Mouse (Mus musculus) forebrain, embryonic 13.5 days (tissue): ENCODE measurements around the gene Hsdl1. TPM values are rescaled to one million over a fixed set of nuclear protein-coding genes. Genes with fewer than 3 reads are reported as not detected.
A peak's percentile ranks its signal among the peaks of the same experiment; 100 is the strongest.

ENCODE experiments used
- ATAC-seq: fragments of 200-750 bp; cut with Nextera tagmentation; 2 replicates; pipeline ENCODE4 v1.8.0; 2017
- H3K27ac ChIP-seq: fragments of 300-500 bp; sonication (generic); 2 replicates; pipeline ENCODE4 v1.5.1; 2015; ENCODE audit warnings: inconsistent platforms, mild to moderate bottlenecking, moderate library complexity
- H3K27me3 ChIP-seq: fragments of 300-500 bp; sonication (generic); 2 replicates; pipeline ENCODE4 v1.6.1; 2015; ENCODE audit warnings: mild to moderate bottlenecking, inconsistent platforms
- H3K36me3 ChIP-seq: fragments of 300-500 bp; sonication (generic); 2 replicates; pipeline ENCODE4 v1.6.1; 2015; ENCODE audit warnings: mild to moderate bottlenecking, inconsistent platforms; ENCODE audit not compliant: poor library complexity, severe bottlenecking
- H3K4me1 ChIP-seq: fragments of 300-500 bp; sonication (generic); 2 replicates; pipeline ENCODE4 v1.6.1; 2015; ENCODE audit warnings: inconsistent platforms
- H3K4me2 ChIP-seq: fragments of 300-500 bp; sonication (generic); 2 replicates; pipeline ENCODE4 v1.6.1; 2015; ENCODE audit warnings: inconsistent platforms, mild to moderate bottlenecking, moderate library complexity
- H3K4me3 ChIP-seq: fragments of 300-500 bp; sonication (generic); 2 replicates; pipeline ENCODE4 v1.5.1; 2015; ENCODE audit warnings: mild to moderate bottlenecking, inconsistent platforms
- H3K9ac ChIP-seq: fragments of 300-500 bp; sonication (generic); 2 replicates; pipeline ENCODE4 v1.6.1; 2015; ENCODE audit warnings: mild to moderate bottlenecking, inconsistent platforms
- H3K9me3 ChIP-seq: fragments of 300-500 bp; sonication (generic); replicated peaks from 2 replicates; pipeline ENCODE4 v1.6.1; 2016; ENCODE audit warnings: inconsistent platforms
- WGBS: fragments of 180-500 bp; shearing (Covaris S2); methylation state at CpG from one replicate; pipeline ENCODE4 v1.1.7; 2015; 5-methylcytosine and 5-hydroxymethylcytosine counted together
- polyA plus RNA-seq: library from polyadenylated mRNA; unstranded; fragments of >200 nt; fragmentation: Nextera tagmentation; extraction: Ambion mirVana; gene quantifications from 2 replicates; pipeline ENCODE4 v1.2.1, GENCODE M21; 2015

The Hsdl1 gene
- polyA plus RNA-seq, 1 experiment from 2014 or later = 109 TPM

DNA sequence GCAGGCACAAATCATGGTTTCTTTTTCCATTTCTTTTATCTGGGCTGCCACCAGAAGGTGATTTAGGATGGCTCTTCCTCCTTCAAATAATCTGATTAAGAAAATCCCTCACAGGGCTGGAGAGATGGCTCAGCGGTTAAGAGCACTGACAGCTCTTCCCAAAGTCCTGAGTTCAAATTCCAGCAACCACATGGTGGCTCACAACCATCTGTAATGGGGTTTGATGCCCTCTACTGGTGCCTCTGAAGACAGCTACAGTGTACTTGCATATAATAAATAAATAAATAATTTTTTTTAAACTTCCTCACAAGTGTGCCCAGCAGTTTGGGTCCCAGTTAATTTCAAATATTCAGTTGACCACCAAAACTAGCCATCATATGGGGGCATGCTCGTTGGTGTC, 31.2 kb upstream of the Hsdl1 start:
- ATAC-seq = no peak
- 84% methylated on average over 2 of the region's 2 CpGs for WGBS
- 0 out of 2 replicates have a peak, but pooled peaks cover 4% of the 10 kb centered on the region for H3K9me3 ChIP-seq

DNA sequence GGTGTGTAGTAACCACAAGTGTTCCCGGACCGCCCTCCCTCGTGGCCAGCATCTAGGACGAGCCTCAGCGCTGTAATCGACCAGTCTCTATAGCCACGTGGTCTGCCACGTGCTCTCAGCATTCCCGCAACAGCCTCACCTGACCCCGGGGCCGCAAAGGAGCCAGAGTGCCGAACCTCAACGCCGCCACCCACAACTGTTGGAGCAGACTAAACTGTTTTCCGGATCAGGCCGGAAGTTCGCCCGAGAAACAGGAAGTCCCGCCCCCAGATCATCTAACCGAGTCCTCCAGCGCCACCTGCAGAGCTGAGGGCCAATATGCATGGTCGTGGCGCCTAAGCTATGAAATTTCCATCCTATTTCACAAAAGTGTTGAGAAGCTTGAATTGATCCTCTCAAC, 30.0 kb upstream of the Hsdl1 start, which contains the start of gene Taf1c:
TSS of gene Taf1c (minus strand) at position 227 of the 400 bp plus-strand sequence.
- Histone ChIP-seq H3K9ac (peak within 1 kb of the TSS; percentile 85), H3K4me3 (peak within 1 kb of the TSS; percentile 67), H3K9me3 (0 out of 2 replicates have a peak, but pooled peaks cover 4% of the 10 kb centered on the region), H3K27ac (no peak within 1 kb of the TSS), H3K27me3 (no peaks in the 10 kb centered on the region), H3K36me3 (peaks cover 32% of the 10 kb centered on the region), H3K4me2 (peak within 1 kb of the TSS; percentile 95), H3K4me1 (peaks cover 12% of the 10 kb centered on the region)
- under 1% methylated on average over 23 of the region's 23 CpGs for WGBS
- peak; percentile 90 for ATAC-seq

More for the DNA sequence above, 31.2 kb upstream of the Hsdl1 start:
- H3K36me3 ChIP-seq = peaks cover 20% of the 10 kb centered on the region
- no peak overlapping the region for H3K27ac ChIP-seq
- no peak overlapping the region for H3K9ac ChIP-seq
- no peak overlapping the region for H3K4me3 ChIP-seq
- no peaks in the 10 kb centered on the region for H3K27me3 ChIP-seq
- H3K4me1 ChIP-seq = peaks cover 12% of the 10 kb centered on the region
- H3K4me2 ChIP-seq = no peak overlapping the region

DNA sequence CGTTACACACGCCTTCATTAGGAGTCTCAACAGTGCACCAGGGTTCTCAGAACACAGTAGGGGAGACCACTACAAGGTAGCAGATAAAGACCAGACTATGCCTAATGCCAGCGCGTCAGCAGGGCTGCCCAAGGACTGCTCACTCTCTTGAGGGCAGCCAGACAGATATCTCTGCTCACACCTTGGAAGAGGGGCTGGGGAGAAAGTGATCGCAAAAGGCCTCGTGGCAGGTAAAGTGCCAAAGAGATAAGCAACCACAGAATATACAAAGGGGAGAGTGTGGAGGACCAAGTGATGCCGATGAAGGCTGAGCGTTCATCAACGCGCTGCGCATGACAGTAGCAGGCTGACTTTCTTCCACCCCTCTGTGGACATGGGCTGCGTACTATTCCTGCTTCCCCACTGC, 29.4 kb upstream of the Hsdl1 start:
- H3K9ac ChIP-seq = peak overlapping the region; percentile 85
- 48% methylated on average over 12 of the region's 12 CpGs for WGBS
- H3K4me2 ChIP-seq = peak overlapping the region; percentile 95
- H3K36me3 ChIP-seq = peaks cover 38% of the 10 kb centered on the region
- 0 out of 2 replicates have a peak, but pooled peaks cover 4% of the 10 kb centered on the region for H3K9me3 ChIP-seq
- no peak overlapping the region for H3K27ac ChIP-seq
- peak; percentile 43; the same call in 1 of the 2 replicates for ATAC-seq
- no peaks in the 10 kb centered on the region for H3K27me3 ChIP-seq
- peak overlapping the region; percentile 67 for H3K4me3 ChIP-seq
- H3K4me1 ChIP-seq = peaks cover 12% of the 10 kb centered on the region

DNA sequence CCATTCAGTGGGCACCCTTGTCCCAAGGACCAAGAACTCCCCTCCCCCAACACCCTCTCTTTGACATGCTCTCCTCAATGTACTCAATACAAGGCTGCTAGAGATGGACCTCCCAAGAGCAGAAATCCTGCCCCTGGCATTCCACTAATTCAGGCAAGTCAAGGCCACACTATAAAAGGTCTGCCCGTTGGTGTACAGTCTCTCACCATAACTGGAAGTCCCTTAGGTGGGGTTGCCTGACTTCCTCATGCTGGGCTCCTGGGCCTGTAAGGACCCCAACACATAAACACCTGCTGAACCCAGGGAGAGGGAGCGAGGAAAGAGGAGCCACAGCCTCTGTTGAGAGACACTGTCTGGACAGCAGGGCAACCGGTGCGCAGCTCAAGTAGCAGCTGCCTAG, 28.8 kb upstream of the Hsdl1 start:
- ATAC-seq = no peak
- Histone ChIP-seq H3K36me3 (peaks cover 44% of the 10 kb centered on the region), H3K4me3 (peak overlapping the region; percentile 67), H3K27me3 (no peaks in the 10 kb centered on the region), H3K9me3 (0 out of 2 replicates have a peak, but pooled peaks cover under 1% of the 10 kb centered on the region), H3K27ac (no peak overlapping the region), H3K4me2 (peak overlapping the region; percentile 95), H3K4me1 (peaks cover 12% of the 10 kb centered on the region), H3K9ac (peak overlapping the region; percentile 85)
- WGBS = 91% methylated on average over 4 of the region's 4 CpGs

- H3K36me3 ChIP-seq = peaks cover 8% of the 10 kb centered on the region
- no peak overlapping the region for H3K9ac ChIP-seq
- H3K27ac ChIP-seq = no peak overlapping the region
- no peaks in the 10 kb centered on the region for H3K9me3 ChIP-seq
- no peaks in the 10 kb centered on the region for H3K27me3 ChIP-seq
- no peak overlapping the region for H3K4me3 ChIP-seq
- H3K4me1 ChIP-seq = peaks cover 3% of the 10 kb centered on the region; the same call in 1 of the 2 replicates
- WGBS = 91% methylated on average over 7 of the region's 7 CpGs
- no peak for ATAC-seq
- no peak overlapping the region for H3K4me2 ChIP-seq
These were observed 16.5 kb upstream of the Hsdl1 start for GRCm38 (mm10) chr8:119591456-119591855.

DNA sequence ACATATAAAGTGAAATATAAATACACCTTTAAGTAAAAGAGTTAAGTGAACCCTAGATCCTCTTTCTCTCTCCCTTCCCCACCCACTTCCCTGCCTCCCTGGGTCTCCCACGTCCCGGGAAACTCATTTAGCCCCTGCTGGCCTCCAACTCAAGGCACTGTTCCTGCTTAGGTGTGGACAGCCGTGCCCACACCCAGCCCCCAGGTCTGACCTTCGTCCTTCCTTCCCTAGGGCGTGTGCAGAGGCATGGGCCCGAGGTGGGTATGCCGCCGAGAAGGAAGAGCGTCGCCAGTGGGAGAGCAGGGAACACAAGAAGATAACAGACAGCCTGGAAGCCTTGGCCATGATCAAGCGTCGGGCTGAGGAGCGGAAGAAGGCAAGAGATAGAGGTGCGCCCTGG, 15.4 kb upstream of the Hsdl1 start:
- WGBS = 84% methylated on average over 14 of the region's 14 CpGs
- Histone ChIP-seq H3K27me3 (no peaks in the 10 kb centered on the region; the same call in 1 of the 2 replicates), H3K27ac (no peak overlapping the region), H3K36me3 (no peaks in the 10 kb centered on the region), H3K4me3 (no peak overlapping the region), H3K4me2 (no peak overlapping the region), H3K9ac (no peak overlapping the region), H3K9me3 (no peaks in the 10 kb centered on the region), H3K4me1 (peaks cover 3% of the 10 kb centered on the region; the same call in 1 of the 2 replicates)
- no peak for ATAC-seq

DNA sequence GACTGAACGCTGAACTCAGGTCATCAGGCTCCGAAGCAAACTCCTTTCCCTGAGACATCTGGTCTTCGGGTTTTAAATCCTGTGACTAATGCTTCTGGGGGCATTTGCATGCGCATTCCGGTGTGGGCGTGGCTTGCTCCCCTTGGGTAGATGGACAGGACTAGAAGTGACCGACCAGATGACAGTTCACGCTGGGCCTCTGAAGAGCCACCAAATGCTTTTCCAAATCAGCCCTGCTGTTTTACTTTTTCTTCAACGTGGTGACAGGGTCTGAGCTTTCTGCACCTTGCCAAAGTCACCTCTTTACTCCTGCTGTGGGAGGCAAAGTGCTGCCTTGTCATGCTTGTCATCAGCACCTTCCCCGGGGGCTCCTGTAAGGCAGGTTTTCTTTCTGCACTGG, 13.9 kb upstream of the Hsdl1 start:
- 37% methylated on average over 10 of the region's 10 CpGs for WGBS
- H3K27ac ChIP-seq = no peak overlapping the region
- no peak for ATAC-seq

DNA sequence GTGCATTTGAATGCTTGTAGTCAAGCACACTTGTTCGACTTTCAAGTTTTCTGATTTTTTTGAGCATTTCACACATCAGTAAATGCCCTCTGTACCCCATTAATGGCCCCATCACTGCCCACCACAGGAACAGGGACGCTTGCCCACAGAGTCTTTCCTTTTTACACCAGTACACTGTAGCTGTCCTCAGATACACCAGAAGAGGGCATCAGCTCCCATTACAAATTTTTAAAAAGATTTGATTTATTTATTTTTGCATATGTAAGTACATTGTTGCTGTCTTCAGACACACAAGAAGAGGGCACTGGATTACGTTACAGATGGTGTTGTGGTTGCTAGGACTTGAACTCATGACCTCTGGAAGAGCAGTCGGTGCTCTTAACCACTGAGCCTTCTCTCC, 13.3 kb upstream of the Hsdl1 start:
- H3K9me3 ChIP-seq = no peaks in the 10 kb centered on the region
- no peaks in the 10 kb centered on the region; the same call in 1 of the 2 replicates for H3K27me3 ChIP-seq
- H3K4me3 ChIP-seq = no peak overlapping the region
- no peaks in the 10 kb centered on the region; the same call in 1 of the 2 replicates for H3K4me1 ChIP-seq
- WGBS = 68% methylated on average over 4 of the region's 4 CpGs
- ATAC-seq = no peak
- no peak overlapping the region for H3K9ac ChIP-seq
- H3K4me2 ChIP-seq = no peak overlapping the region
- no peaks in the 10 kb centered on the region for H3K36me3 ChIP-seq
- no peak overlapping the region for H3K27ac ChIP-seq

More for the DNA sequence above, 13.9 kb upstream of the Hsdl1 start:
- Histone ChIP-seq H3K9me3 (no peaks in the 10 kb centered on the region), H3K4me3 (no peak overlapping the region), H3K4me1 (no peaks in the 10 kb centered on the region; the same call in 1 of the 2 replicates), H3K9ac (no peak overlapping the region), H3K4me2 (no peak overlapping the region), H3K36me3 (no peaks in the 10 kb centered on the region), H3K27me3 (no peaks in the 10 kb centered on the region; the same call in 1 of the 2 replicates)

GRCm38 (mm10) chr8:119585901-119586300, 10.9 kb upstream of the Hsdl1 start:
- H3K36me3 ChIP-seq = no peaks in the 10 kb centered on the region
- ATAC-seq = no peak
- H3K4me2 ChIP-seq = peak overlapping the region; percentile 55
- no peak overlapping the region for H3K27ac ChIP-seq
- WGBS = 31% methylated on average over 21 of the region's 24 CpGs
- H3K4me3 ChIP-seq = peak overlapping the region; percentile 27
- no peaks in the 10 kb centered on the region; the same call in 1 of the 2 replicates for H3K4me1 ChIP-seq
- no peak overlapping the region for H3K9ac ChIP-seq
- H3K9me3 ChIP-seq = no peaks in the 10 kb centered on the region
- H3K27me3 ChIP-seq = no peaks in the 10 kb centered on the region; the same call in 1 of the 2 replicates

DNA sequence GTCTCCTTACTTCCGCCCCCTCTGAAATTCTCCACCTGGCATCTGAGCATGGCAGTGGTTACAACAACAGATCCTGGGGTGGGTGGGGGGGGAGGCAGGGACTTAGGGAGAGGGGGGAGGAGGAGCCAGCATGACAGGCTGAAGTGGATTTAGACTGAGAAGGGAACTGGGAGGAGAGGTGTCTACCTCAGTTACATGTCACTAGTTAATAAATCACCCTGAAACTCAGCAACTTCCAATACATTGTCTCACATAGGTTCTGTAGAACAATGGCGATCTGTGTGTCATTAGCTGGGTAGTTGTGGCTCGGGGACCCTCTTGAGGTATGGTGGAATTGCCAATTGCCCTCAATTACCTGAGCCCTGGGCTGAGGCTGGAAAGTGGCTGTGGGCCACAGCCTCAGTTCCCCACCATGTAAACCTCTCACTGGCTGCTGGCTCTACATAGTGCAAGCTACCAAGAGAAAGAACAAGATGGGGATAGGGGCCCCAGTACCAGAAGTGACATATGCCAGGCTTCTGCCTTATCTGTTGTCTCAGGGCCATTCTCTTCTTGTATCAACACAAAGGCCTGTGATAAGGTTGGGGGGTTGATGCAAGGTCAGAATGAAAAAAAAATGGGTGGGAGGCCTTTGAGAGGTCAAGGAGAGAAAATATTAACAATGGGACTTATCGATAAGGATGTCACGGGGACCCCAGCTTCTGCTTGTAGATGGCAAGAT, 5.6 kb upstream of the Hsdl1 start:
- Histone ChIP-seq H3K36me3 (no peaks in the 10 kb centered on the region), H3K4me1 (no peaks in the 10 kb centered on the region), H3K27me3 (peaks cover 30% of the 10 kb centered on the region), H3K4me3 (no peak overlapping the region), H3K27ac (no peak overlapping the region), H3K9me3 (no peaks in the 10 kb centered on the region), H3K9ac (no peak overlapping the region), H3K4me2 (no peak overlapping the region)
- no peak for ATAC-seq
- 90% methylated on average over 5 of the region's 5 CpGs for WGBS

GRCm38 (mm10) chr8:119579096-119579495, 4.1 kb upstream of the Hsdl1 start:
- no peak for ATAC-seq
- Histone ChIP-seq H3K9ac (no peak overlapping the region), H3K36me3 (no peaks in the 10 kb centered on the region), H3K4me2 (no peak overlapping the region), H3K4me3 (no peak overlapping the region), H3K9me3 (no peaks in the 10 kb centered on the region), H3K4me1 (peaks cover 6% of the 10 kb centered on the region; the same call in 1 of the 2 replicates), H3K27ac (no peak overlapping the region), H3K27me3 (peaks cover 33% of the 10 kb centered on the region)
- 44% methylated on average over 13 of the region's 13 CpGs for WGBS

GRCm38 (mm10) chr8:119575366-119575726, 363 bp upstream of the Hsdl1 start:
- no peak; the same call in 1 of the 2 replicates for ATAC-seq
- Histone ChIP-seq H3K9ac (peak overlapping the region; percentile 64), H3K27ac (no peak overlapping the region), H3K27me3 (peaks cover 29% of the 10 kb centered on the region), H3K4me3 (peak overlapping the region; percentile 88), H3K4me2 (peak overlapping the region; percentile 90), H3K4me1 (peaks cover 18% of the 10 kb centered on the region), H3K36me3 (no peaks in the 10 kb centered on the region), H3K9me3 (no peaks in the 10 kb centered on the region)
- 3% methylated on average over 16 of the region's 16 CpGs for WGBS
